Mouse (Mus musculus): ENCODE results near the gene Pim3.

The Pim3 gene

GRCm38 (mm10) chr15:88850146-88850826 is 11.7 kb upstream of the Pim3 start:
- peak; percentile 43; the same call in 1 of the 2 replicates for TF ChIP-seq GATA4 (IDR thresholded peaks at IDR 0.05; ENCODE audit: insufficient replicate concordance, low read length)

DNA sequence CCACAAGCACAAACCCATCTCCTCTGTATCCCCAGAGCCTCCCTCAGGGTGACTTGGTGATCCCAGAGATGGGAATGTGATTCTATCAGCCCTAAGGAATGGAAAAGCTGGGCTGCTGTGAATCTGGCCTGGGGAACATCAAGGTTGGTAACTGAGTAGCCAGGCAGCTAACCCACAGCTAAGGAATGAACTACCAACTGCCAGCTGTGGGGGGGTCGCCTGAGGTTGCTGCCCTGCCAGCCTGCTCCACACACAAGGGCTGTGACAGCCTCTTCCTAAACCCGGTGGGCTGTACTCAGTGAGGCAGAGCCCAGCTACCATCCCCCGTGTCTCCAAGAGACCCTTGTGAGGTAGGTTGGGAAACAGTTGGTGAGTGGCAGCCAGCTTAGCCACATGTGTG is 10.9 kb upstream of the Pim3 start:
- TF ChIP-seq GATA4 (IDR thresholded peaks at IDR 0.05; ENCODE audit: insufficient replicate concordance, low read length): no peak

DNA sequence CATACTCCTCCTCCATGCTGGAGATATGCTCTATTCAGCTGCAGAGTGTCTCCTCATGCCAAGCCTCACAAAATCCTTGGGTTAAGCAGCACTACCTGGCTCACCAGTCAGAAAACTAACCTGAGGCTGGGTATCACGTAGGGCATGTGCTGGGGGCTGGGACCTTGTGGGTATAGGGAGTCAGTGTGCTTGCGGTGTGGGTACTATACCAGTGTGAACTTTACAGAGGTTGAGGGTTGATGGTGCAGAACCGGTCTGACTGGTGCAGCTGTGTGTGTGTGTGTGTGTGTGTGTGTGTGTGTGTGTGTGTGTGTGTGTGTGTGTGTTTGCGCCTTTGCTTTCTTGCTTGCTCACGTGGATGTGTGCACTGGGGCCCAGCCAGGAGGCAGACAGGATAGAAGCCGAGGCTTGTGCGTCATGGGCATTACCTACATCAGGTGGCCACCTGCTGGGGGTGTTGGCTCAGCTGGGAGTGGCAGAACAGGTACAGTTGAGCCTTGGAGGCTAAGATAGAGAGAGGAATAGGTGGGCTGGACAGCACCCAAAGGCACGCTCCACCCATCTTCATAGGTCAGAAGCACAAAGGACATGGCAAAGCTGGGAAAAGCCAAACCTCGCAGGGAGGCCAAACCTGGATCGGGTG is 10.4 kb upstream of the Pim3 start:
- no peak for TF ChIP-seq GATA4 (IDR thresholded peaks at IDR 0.05; ENCODE audit: insufficient replicate concordance, low read length)

GRCm38 (mm10) chr15:88853106-88853505 is 8.9 kb upstream of the Pim3 start:
- no peak for TF ChIP-seq GATA4 (IDR thresholded peaks at IDR 0.05; ENCODE audit: insufficient replicate concordance, low read length)

- TF ChIP-seq GATA4 (IDR thresholded peaks at IDR 0.05; ENCODE audit: insufficient replicate concordance, low read length): no peak
Observed at GRCm38 (mm10) chr15:88854119-88854968, 7.6 kb upstream of the Pim3 start.

- peak; percentile 19; the same call in 1 of the 2 replicates for TF ChIP-seq GATA4 (IDR thresholded peaks at IDR 0.05; ENCODE audit: insufficient replicate concordance, low read length)
Observed at GRCm38 (mm10) chr15:88854969-88855830, 6.8 kb upstream of the Pim3 start.

DNA sequence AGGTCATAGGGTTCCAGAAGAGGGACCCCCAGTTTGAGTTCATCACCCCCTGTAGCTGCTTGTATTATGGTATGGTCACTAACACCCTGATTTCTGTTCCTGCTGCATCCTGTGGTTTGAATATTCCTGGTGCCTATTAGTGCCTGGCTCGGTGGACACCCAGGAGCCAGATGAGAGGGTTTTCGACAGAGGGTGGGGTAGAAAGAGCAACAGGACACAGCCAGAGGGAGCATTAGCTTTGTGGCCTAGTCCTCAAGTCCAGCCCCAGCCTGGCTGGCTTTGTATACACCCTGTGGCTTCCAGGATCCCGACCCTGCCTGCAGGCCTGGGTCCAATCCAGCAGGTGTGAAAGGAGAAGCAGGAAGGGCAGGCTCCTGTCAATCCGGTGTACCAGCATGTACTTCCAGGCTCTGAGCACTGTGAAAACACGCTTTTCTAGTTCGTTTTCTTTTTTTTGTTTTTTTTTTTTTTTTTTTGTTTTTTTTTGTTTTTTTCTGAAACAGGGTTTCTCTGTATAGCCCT is 6.0 kb upstream of the Pim3 start:
- no peak for TF ChIP-seq GATA4 (IDR thresholded peaks at IDR 0.05; ENCODE audit: insufficient replicate concordance, low read length)

DNA sequence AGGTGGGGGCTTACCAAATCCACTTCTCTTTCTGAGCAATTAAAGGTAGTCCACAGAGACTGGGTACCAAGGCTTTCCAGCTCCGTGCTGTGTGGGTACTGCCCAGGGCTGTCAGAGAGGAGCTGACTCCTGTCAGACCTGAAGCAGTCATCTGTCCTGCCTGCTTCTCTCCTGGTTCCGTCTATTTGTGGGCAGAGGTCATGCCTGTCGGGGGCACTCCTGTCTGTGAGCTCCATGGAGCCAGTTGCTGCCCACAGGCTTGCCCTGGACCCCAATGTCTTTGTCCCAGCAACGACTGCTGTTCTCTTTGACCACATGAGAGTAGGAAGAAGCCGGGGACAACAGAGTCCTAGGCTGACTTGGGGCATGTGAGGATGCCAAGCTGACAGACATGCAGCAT is 5.4 kb upstream of the Pim3 start:
- no peak for TF ChIP-seq GATA4 (IDR thresholded peaks at IDR 0.05; ENCODE audit: insufficient replicate concordance, low read length)

DNA sequence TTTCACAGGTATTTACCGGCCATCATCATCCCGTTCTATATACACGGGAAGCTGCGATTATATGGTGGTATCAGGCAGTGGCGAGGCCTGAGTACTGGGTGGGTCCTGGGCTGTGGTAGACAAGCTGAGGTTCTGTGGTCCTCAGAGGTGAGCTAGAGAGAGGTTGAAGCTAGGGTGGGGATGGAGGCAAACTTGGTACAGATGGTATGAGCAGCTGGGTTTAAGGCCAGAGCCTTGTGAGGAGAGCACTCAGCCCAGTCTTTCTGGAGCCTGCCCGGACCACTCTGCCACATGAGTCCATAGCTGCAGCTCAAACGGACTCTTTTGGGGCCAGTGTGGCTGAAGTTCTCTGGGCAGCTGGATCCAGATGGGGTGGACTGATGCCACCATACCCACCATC is 4.6 kb upstream of the Pim3 start:
- TF ChIP-seq GATA4 (IDR thresholded peaks at IDR 0.05; ENCODE audit: insufficient replicate concordance, low read length): no peak

DNA sequence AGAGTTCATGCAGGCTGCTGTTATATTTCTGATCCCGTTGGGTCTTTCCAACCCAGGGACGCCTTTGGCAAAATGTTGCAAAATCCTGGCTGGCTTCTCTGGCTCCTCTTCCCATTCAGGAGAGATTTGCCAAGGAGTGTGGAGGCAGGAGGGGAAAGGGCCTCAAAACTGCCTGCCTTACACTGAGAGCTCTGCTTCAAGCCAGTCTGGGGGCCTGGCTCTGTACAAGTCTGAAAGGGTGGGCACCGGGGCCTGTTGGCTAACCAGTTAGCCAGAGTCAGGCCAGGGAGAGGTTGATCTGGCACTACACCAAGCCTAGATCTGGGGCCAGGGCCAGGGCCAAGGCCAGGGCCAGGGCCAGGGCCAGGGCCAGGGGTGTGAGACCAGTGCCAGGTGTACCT is 3.8 kb upstream of the Pim3 start:
- TF ChIP-seq GATA4 (IDR thresholded peaks at IDR 0.05; ENCODE audit: insufficient replicate concordance, low read length): no peak

- no peak for TF ChIP-seq GATA4 (IDR thresholded peaks at IDR 0.05; ENCODE audit: insufficient replicate concordance, low read length)
Observed at GRCm38 (mm10) chr15:88858707-88859106, 3.3 kb upstream of the Pim3 start.

GRCm38 (mm10) chr15:88859206-88859970 is 2.6 kb upstream of the Pim3 start:
- TF ChIP-seq GATA4 (IDR thresholded peaks at IDR 0.05; ENCODE audit: insufficient replicate concordance, low read length): no peak

GRCm38 (mm10) chr15:88860781-88861180 is 1.2 kb upstream of the Pim3 start:
- no peak for TF ChIP-seq GATA4 (IDR thresholded peaks at IDR 0.05; ENCODE audit: insufficient replicate concordance, low read length)

Data from liver, adult (tissue).